Comparison of ENCODE assay signal across 9 mouse cellular contexts in genomic region chr5:111434342-111434842, GRCm38 (mm10). TPM values are rescaled to one million over a fixed set of nuclear protein-coding genes. Genes with fewer than 3 reads are reported as not detected.
DNase-seq lines count a peak whose midpoint lies in the region; ATAC-seq and TF ChIP-seq lines count a peak whose summit lies in the region.
"Had no signal": no experiment of that assay in that cellular context is flagged by ENCODE, and none has a peak within 500 bp of the region (broad histone marks: within the 10 kb centered on the region; RNA-seq: fewer than 3 reads in every experiment).

No protein-coding gene starts in this region.

- TF ChIP-seq CTCF in kidney, adult 2 months (conservative IDR thresholded peaks at IDR 0.05; ENCODE audit: insufficient read depth, insufficient read length, low read depth, low read length), result no peak
- no peak for TF ChIP-seq CTCF in brain, embryonic 14.5 days (IDR thresholded peaks at IDR 0.05; ENCODE audit: borderline replicate concordance, extremely low read depth, insufficient read depth, insufficient read length)

- H3K27me3 ChIP-seq in kidney, embryonic 15.5 days, result peaks cover 53% of the 10 kb centered on the region
- H3K27me3 ChIP-seq in kidney, adult 2 months (replicated peaks; ENCODE audit: control insufficient read depth, insufficient read depth, low read length), result no peaks in the 10 kb centered on the region
- no peaks in the 10 kb centered on the region for H3K27me3 ChIP-seq in forebrain, embryonic 16.5 days (replicated peaks; ENCODE audit: control insufficient read depth, insufficient read depth, low read length)
- H3K27me3 ChIP-seq in midbrain, embryonic 11.5 days (ENCODE audit: control insufficient read depth, insufficient read depth, low read length), result no peaks in the 10 kb centered on the region

- TF ChIP-seq POLR2A in kidney, adult 2 months (IDR thresholded peaks at IDR 0.05; ENCODE audit: low read depth, low read length), result no peak
- no peak for TF ChIP-seq POLR2A in brain, embryonic 14.5 days (IDR thresholded peaks at IDR 0.05; ENCODE audit: borderline replicate concordance, extremely low read depth, insufficient read depth, insufficient read length, poor library complexity, severe bottlenecking)

- WGBS in kidney, embryonic 15.5 days, result 12% methylated on average over 14 of the region's 16 CpGs
- 26% methylated on average over 16 of the region's 16 CpGs for WGBS in kidney, adult 2 months
- WGBS in forebrain, embryonic 16.5 days, result 7% methylated on average over 16 of the region's 16 CpGs
- WGBS in midbrain, embryonic 11.5 days, result 58% methylated on average over 13 of the region's 16 CpGs

- no peak overlapping the region for H3K9ac ChIP-seq in kidney, embryonic 15.5 days
- peak overlapping the region; percentile 55 for H3K9ac ChIP-seq in forebrain, embryonic 16.5 days (replicated peaks; ENCODE audit: low read depth, low read length)
- H3K9ac ChIP-seq in midbrain, embryonic 11.5 days (ENCODE audit: low read length), result no peak overlapping the region
- H3K9ac ChIP-seq: liver, embryonic 14.5 days had no signal

- ATAC-seq in kidney, embryonic 15.5 days (replicated peaks; ENCODE audit: low FRiP score), result peak; percentile 59
- ATAC-seq in forebrain, embryonic 16.5 days, result peak; percentile 71
- 0 out of 2 replicates have a peak, but pooled peaks have one; percentile 15 for ATAC-seq in midbrain, embryonic 11.5 days (ENCODE audit: low FRiP score)

- DNase-seq in kidney, adult 2 months, result no peak
- DNase-seq in brain, embryonic 14.5 days (ENCODE audit: low read depth), result peak; percentile 93
- no peak for DNase-seq in midbrain, embryonic 11.5 days (ENCODE audit: low spot score, missing footprints)
- no peak for DNase-seq in testis, postnatal 14 days (ENCODE audit: low spot score)
- DNase-seq in thymus, postnatal 4 days, result no peak
- no peak for DNase-seq in left cerebral cortex, adult 8-10 months (ENCODE audit: low spot score in 2 of 2)

- H3K4me3 ChIP-seq in kidney, embryonic 15.5 days (replicated peaks), result no peak overlapping the region
- no peak overlapping the region for H3K4me3 ChIP-seq in kidney, adult 2 months (ENCODE audit: insufficient read depth, low read depth, low read length)
- peak overlapping the region; percentile 18 for H3K4me3 ChIP-seq in forebrain, embryonic 16.5 days (replicated peaks; ENCODE audit: low read length)
- no peak overlapping the region for H3K4me3 ChIP-seq in midbrain, embryonic 11.5 days (ENCODE audit: low read depth, low read length)

- H3K9me3 ChIP-seq in kidney, embryonic 15.5 days (replicated peaks), result no peaks in the 10 kb centered on the region
- H3K9me3 ChIP-seq in forebrain, embryonic 16.5 days (ENCODE audit: control insufficient read depth, low read length), result no peaks in the 10 kb centered on the region
- H3K9me3 ChIP-seq in midbrain, embryonic 11.5 days (ENCODE audit: control insufficient read depth, low read length), result no peaks in the 10 kb centered on the region

- H3K4me1 ChIP-seq in kidney, embryonic 15.5 days, result peaks cover 62% of the 10 kb centered on the region
- H3K4me1 ChIP-seq in kidney, adult 2 months (ENCODE audit: control insufficient read depth, insufficient read depth, low read length), result no peaks in the 10 kb centered on the region
- H3K4me1 ChIP-seq in forebrain, embryonic 16.5 days (replicated peaks; ENCODE audit: control insufficient read depth, insufficient read depth, low read length), result peaks cover 85% of the 10 kb centered on the region
- peaks cover 62% of the 10 kb centered on the region for H3K4me1 ChIP-seq in midbrain, embryonic 11.5 days (ENCODE audit: control insufficient read depth, insufficient read depth, low read length)

- H3K27ac ChIP-seq in kidney, embryonic 15.5 days, result 0 out of 2 replicates have a peak overlapping the region, but pooled peaks have one; percentile 13
- no peak overlapping the region for H3K27ac ChIP-seq in kidney, adult 2 months (ENCODE audit: insufficient read depth, low read depth, low read length)
- peak overlapping the region; percentile 79 for H3K27ac ChIP-seq in forebrain, embryonic 16.5 days (ENCODE audit: low read length)
- no peak overlapping the region for H3K27ac ChIP-seq in midbrain, embryonic 11.5 days (ENCODE audit: low read depth, low read length)
- H3K27ac ChIP-seq: liver, embryonic 14.5 days had no signal

- H3K4me2 ChIP-seq in kidney, embryonic 15.5 days, result peak overlapping the region; percentile 19; the same call in 1 of the 2 replicates
- H3K4me2 ChIP-seq in forebrain, embryonic 16.5 days (ENCODE audit: low read length), result peak overlapping the region; percentile 68
- H3K4me2 ChIP-seq in midbrain, embryonic 11.5 days, result no peak overlapping the region

- H3K36me3 ChIP-seq in kidney, embryonic 15.5 days, result no peaks in the 10 kb centered on the region
- H3K36me3 ChIP-seq in kidney, adult 2 months (ENCODE audit: control insufficient read depth, insufficient read depth, low read length), result no peaks in the 10 kb centered on the region
- H3K36me3 ChIP-seq in forebrain, embryonic 16.5 days (ENCODE audit: control insufficient read depth, insufficient read depth), result no peaks in the 10 kb centered on the region
- H3K36me3 ChIP-seq in midbrain, embryonic 11.5 days (ENCODE audit: control insufficient read depth, insufficient read depth, low read length), result peaks cover 7% of the 10 kb centered on the region; the same call in 1 of the 2 replicates

RNA-seq across cellular contexts. Expression of gene Mn1, which starts 17.2 kb away (rescaled TPM):
- 6.2 and 7.8 TPM in 2 replicates for polyA plus RNA-seq in kidney, embryonic 15.5 days (2015; fragmentation: Nextera tagmentation; extraction: Ambion mirVana)
- polyA plus RNA-seq in kidney, adult 2 months (2012; rRNA removed), result 1.1 and 1.4 TPM in 2 replicates
- polyA plus RNA-seq in brain, embryonic 14.5 days (2012; rRNA removed), result 46.8 and 54.3 TPM in 2 replicates
- 99.6 and 106 TPM in 2 replicates for polyA plus RNA-seq in forebrain, embryonic 16.5 days (2015; fragmentation: Nextera tagmentation; extraction: Ambion mirVana)
- polyA plus RNA-seq in midbrain, embryonic 11.5 days (2014; fragmentation: Nextera tagmentation; extraction: Ambion mirVana), result 42.0 and 46.2 TPM in 2 replicates
- 10 to 100 TPM; 52.4 to 55.5 (median 53.9) TPM for total RNA-seq in left cerebral cortex, adult 8-10 months (2022)

Comparison
In these comparisons a context has a peak if more than half of its experiments do, and no peak if none do; other contexts are left out.
1. H3K27ac ChIP-seq: peak in kidney, embryonic 15.5 days (single experiment) and forebrain, embryonic 16.5 days (single experiment); none in kidney, adult 2 months (single experiment) and midbrain, embryonic 11.5 days (single experiment).
2. ATAC-seq: peak in every context shown above with its lines; median percentile 71 in forebrain, embryonic 16.5 days; 59 in kidney, embryonic 15.5 days; 15 in midbrain, embryonic 11.5 days.